Mouse (Mus musculus) layer of hippocampus, postnatal 10 days (tissue): ENCODE results near the gene Pld4. TPM values are rescaled to one million over a fixed set of nuclear protein-coding genes. Genes with fewer than 3 reads are reported as not detected.
A peak's percentile ranks its signal among the peaks of the same experiment; 100 is the strongest.

Source experiments
- DNase-seq, 2 experiments: peaks; one replicate each; pipeline ENCODE4 v3.0.0; 2021; ENCODE audit warnings: low spot score in 2 of 2
- total RNA-seq, 2 experiments: library from RNA; stranded (reverse); gene quantifications; 2 replicates each; pipeline ENCODE4 v1.2.3; 2021

Pld4 gene
- total RNA-seq, 2 experiments from 2014 or later: 9.2 to 11.7 TPM

- no peak for DNase-seq
These were observed 6.1 kb downstream of the Pld4 start for GRCm38 (mm10) chr12:112766586-112766985.

- DNase-seq: no peak
These were observed 6.8 kb downstream of the Pld4 start for GRCm38 (mm10) chr12:112767036-112767890.

DNA sequence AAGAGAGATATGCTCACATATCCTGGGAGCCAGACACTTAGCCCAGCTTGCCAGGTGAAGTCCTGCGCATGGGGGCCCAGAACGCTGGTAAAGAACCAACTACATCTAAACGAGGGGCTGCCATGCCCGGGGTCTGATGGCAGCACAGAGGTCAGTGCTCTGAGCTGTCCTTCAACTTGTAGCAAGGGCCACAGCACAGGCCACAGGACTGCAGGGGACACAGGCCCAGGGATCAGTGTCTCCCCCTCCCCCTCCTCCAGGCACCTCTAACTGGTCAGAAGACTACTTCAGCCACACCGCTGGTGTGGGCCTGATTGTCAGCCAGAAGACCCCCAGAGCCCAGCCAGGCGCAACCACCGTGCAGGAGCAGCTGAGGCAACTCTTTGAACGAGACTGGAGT is 7.7 kb downstream of the Pld4 start:
- DNase-seq: no peak

- DNase-seq: no peak
These were observed 8.6 kb downstream of the Pld4 start for GRCm38 (mm10) chr12:112769031-112769430.

DNA sequence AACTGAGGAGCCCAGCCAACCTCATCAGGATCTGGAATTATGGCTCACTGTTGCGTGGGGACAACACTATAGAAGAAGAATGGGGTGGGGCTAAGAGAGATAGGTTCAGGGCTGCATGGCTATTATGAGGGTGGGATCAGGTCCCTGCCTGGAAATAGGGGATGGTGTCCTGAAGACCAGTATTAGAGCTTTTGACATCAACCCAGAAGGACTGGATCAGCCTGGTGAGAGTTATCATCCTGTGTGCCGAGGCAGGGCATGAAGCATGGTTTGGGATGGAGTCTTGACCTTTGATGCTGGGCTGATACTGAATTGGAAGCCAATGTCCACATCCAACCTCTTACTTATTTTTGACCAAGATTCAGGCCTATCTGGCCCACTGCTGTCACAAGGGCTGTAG is 9.3 kb downstream of the Pld4 start:
- DNase-seq: no peak

- DNase-seq: no peak
These were observed 9.9 kb downstream of the Pld4 start for GRCm38 (mm10) chr12:112770396-112770795.

DNA sequence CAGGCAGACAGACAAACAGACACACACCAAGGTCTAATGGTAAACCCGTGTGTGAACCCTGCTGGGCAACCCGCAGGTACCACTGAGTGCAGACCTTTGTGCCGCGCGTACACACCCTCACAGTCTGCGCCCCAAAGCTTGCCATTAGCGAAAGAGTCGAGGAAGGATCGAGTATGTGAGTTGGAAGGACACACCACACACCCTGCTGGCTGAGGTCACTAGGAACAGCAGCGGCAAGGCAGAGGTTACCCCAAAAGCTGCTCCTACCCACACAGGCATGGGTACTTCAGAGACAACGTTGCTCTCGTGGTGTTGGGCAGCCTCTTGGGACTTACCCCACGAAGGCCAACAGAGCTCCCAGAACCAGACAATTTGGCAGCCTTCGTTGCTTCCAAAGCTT is 11.9 kb downstream of the Pld4 start:
- DNase-seq: no peak

DNA sequence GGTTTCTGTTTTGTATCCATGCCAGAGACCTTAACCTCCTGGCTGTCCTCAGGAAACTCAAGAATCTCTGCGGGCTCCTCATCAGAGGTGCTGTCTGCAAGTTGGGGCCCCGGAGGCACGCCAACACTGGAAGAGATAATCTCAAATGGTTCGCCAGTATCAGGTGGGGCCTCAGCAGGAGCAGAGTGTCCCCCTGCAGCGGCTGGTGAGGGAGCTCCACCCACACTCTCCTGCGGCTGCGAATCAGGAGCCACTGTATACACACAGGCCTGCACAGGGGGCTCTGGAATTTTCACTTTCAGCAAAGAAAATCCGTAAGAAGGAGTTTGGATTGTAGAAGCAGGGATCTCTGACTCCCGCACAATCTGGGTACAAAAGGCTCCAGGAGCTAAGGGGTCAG is 12.9 kb downstream of the Pld4 start:
- no peak for DNase-seq

DNA sequence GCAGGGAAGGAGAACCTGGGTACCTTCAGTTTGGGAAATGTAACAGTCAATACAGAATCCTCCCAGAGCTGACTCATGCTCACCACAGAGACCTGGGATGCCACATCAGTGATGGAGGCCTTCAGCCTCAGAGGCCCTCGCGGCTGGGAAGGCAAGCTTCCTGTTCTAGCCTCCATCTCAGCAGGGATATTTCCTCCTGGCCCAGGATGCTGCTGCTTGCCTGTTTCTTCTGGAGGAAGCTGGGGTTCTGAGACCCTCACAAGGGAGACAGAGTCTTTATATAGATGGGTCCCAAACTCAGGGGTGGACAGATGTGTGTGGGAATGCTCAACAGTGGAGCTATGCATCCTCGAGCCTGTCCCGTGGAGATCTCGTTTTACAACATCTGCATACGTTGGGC is 13.6 kb downstream of the Pld4 start:
- DNase-seq: no peak

GRCm38 (mm10) chr12:112774481-112774880 is 14.0 kb downstream of the Pld4 start:
- DNase-seq: no peak

DNA sequence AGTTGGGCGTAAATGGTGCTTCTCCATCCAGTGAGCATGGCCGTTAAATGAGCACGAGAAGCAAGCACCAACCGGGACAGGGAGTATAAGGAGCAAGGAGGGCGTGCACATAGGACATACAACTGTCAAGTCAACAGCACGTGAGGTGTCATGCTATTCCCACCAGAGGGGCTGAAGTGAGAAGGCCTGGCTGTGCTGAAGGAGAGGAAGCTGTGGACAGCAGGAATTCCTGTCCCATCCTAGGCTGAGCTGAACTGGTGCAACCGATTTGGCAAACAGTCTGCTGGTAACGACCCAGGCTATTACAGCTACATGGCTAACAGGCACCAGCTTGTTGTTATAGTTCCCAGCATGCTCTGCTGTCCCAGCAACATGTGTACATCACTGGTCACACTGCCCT is 30.6 kb downstream of the Pld4 start:
- DNase-seq: no peak

DNA sequence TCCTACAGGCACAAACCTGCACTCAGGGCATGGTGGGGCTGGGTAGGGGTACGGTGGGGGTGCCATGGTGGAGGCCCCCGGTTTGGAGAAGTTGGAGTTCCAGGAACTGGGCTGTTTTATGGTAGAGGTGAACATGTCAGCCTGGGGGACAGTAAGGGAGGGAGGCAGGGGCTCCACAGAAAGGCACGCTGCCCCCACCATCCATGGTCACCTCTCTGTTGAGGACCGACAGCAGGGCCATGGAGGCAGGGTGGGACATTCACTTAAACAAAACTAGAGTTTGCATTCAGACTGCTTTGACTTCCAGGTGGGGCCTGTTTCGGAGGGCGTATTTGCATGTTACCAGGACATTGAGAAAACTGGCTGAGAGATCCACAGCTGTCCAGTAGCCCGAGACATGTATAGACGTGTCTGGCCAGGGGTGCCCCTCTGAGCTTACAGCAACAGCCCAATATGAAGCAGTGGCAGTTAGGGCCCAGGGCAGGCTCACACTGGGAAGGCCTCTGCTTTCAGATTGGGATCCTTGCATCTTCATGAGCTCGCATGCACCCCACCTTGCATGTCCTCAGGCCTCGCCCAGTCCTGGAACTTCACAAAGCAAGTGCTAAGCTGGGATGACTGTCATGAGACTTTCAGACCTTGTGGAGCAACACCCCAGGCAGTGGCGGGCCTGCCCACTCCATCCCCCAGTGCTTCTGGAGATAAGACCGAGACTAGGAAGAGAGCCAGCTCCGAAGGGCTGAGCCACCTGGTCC is 33.3 kb downstream of the Pld4 start:
- no peak for DNase-seq

- no peak for DNase-seq
These were observed 33.9 kb downstream of the Pld4 start for GRCm38 (mm10) chr12:112794356-112794816.

DNA sequence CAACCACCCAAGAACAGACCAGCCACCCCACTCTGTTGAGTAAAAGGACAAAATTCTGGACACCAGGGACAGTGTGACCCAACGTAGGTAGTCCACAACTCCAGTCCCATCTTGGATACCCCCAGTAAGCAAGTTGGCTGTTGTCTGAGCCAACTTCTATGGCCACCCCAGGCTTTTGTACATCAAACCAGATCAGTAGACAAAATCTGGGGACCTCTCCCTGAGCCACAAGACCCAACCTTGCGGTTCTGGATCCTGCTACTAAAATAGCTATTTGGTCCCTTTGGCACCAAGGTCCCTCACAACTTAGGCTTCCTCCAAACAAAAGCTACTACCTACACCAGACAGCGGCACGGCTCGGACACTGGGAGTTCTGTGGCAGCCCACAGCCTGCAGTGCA is 34.5 kb downstream of the Pld4 start:
- no peak for DNase-seq

GRCm38 (mm10) chr12:112795466-112796104 is 35.1 kb downstream of the Pld4 start:
- DNase-seq: no peak

DNA sequence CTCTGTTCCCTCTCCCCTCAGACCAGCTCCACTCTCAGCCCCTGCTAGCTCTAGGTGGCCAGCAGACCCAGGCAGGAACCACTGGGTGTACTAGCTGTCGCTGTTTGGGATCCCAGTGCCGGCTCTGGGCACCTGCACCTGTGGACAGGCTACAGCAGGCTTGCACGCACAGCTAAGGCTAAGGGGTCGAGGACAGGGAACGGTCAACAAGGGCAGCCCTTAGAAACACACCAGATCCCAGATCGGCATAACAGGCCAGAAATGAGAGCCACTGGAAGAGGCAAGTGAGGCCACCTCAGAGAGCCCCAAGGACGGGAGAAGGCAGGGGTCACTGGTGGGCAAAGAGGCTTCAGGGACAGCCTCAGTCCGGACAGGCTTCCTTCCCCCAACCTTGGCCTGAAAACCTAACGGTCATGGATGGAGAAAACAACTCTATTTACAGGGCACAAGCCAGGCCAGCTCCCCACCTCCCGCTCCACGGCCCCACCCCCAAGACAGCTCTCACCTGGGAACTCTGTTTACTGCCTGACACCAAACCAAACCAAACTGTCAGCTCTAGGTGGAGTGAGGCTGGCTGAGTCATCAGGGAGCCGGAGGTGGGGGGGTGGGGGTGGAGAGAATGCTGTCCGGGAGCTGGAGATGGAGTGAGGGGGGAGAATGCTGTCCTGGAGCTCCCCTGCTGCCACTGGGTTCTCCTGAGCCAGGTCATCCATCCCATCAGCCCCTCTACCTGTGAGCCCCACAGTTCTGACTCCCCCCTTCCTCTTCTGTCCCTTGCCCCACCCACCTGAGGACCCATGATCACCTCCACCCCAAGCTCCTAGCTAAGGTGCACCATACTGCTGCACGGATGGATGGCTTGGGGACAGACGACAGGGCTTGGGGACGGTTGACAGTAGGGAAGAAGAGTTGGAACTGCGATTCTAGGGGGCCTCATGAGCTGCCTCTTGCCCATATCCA is 36.4 kb downstream of the Pld4 start:
- DNase-seq: no peak

DNA sequence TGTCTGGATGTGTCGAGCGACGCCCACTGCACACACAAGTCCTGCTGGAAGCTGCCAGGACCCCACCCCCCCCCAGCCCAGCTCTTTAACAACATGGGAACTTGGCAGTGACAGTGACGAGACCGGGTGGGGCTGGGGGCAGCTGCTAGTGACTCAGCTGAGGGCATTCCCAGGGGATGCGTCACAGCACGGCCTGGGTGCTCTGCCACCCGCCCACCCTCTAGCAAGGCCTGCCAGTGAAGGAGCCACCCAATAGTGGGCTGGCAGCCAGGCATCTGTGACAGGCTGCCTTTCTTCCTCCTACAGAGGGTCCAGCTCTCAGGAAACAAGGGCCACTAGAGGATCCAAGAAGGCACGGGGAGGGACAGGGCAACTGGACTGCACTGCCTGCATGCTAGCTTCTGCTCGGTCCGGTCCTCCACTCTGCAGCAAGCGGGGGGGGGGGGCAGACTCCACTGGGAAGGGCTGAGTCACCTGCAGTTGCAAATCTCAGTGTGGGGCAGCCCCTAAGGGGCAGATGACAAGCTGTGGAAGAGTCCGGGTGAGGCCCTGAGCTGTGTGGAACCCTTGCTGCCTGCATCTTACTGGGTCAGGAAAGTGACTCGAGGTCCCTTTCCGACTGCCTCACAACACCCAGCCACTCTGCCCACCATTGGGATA is 37.3 kb downstream of the Pld4 start:
- DNase-seq: peak; percentile 67 to 71

DNA sequence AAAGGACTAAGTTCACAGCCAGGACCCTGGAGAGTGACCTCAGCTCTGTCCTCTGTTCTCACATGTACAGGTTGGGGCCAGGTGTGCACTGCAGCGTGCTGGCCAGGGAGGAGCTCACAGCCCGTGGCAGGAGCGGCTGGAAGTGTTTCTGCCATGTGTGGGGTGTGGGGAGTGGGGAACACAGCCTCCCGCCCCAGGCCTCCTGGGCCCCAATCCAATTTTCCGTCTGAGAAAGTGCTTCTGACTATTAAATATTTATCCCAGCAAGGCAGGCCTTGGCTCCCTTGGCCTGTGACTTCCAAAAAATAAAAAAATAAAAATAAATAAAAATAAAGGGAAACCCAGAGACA is 37.9 kb downstream of the Pld4 start:
- no peak for DNase-seq

DNA sequence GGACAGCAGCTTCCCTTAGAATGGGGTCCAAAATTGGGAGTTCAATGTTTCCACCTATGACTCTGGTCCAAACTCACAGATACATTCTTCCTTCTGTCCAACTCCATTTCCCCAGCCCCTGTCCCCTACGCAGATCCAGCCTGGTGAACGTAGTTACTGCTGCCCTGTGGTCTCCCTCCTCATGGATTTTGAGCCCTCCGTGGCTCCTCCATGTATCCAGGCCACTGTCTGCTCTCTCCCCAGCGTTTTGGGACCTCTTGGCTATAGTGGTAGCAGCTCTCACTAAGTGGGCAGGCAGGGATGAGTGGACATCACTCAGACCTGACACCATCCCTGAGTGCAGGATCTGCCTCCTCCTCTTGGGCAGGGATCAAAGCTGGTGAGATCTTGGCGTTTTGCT is 38.3 kb downstream of the Pld4 start:
- no peak for DNase-seq

- DNase-seq: no peak
These were observed 38.9 kb downstream of the Pld4 start for GRCm38 (mm10) chr12:112799237-112799970.
